Mouse (Mus musculus): ENCODE results near the gene Sox18.

Sox18 gene

DNA sequence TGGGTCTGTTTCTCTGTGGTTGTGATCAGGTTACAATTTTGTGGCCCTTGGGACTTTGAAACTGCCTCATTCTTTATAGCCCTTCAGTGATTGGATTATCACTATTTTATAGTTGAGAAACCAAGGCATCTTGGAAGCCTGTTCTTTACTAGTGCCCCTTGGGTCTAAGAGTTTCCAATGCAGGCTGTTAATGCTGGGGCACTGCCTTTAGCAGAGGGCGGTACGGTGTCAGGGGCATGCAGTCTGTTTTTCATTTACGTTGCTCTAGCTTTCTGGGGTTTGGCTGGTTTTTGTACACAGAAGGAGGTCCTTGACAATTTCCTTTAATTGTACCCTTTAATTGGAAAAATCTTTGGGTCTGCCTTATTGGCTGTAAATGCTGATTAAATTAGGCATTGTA is 25.8 kb downstream of the Sox18 start:
- DNase-seq = no peak

DNA sequence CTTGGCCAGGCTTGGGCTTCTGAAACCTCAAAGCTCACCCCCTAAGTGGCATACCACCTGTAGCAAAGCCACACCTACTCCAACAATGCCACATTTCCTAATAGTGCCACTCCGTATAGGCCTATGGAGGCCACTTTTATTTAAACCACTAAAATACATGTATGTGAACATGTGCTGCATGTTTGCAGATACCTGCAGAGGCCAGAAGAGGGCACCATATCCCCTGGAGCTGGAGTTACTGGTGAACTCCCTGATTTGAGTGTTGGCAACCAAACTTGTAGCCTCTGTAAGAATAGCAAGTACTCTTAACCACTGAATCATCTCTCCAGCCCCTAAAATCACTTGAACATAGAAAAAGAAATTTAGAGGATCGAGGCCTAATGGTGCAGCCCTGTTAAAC is 27.1 kb downstream of the Sox18 start:
- DNase-seq = peak; percentile 62 to 68

DNA sequence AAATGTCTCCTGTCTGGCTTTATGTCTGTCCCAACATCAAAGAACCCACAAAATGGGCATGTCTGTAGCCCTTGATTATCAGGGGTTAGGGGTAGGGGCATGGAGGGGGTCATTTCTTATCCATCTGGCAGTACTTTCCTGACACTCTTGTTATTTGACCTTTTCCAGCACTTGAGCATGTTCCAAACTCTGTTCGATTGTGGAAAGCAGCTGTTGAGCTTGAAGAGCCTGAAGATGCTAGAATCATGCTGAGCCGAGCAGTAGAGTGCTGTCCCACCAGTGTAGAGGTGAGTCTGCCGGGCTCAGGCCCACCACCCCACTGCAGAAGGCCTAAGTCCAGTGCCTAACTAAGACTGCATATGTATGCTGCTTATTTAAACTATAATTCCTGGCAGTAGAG is 35.6 kb downstream of the Sox18 start:
- DNase-seq = no peak

DNA sequence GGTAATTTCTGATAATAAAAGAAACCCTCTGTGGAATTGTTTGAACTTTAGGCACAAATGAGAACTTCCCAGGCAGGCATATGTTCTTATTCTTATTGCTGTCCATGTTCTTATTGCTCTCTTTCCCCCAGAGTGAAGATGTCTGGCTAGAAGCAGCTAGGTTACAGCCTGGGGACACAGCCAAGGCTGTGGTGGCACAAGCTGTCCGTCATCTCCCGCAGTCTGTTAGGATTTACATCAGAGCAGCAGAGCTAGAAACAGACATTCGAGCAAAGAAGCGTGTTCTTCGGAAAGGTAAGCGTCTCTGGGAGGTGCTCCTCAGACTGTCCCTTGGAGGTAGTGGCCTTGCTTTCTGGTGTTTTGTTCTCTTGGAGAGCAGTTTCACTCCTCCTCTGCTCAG is 38.8 kb downstream of the Sox18 start:
- DNase-seq = no peak

DNA sequence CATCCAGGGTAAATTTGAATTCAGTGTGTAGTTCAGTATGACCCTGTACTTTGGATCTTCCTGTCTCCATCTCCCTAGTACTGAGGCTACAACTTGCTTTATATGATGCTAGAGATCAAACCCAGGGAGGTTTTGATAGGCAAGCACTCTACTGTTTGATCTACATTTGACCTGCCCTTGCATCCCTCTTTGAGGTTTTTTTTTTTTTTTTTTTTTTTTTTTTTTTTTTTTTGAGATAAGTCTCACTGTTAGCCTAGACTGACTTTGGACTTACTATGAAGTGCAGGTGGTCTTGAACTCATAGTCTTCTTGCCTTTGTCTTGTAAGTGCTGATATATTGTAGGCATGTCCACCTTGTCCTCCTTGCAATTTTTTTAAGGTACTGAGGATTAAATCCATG is 43.0 kb downstream of the Sox18 start:
- DNase-seq = no peak

DNA sequence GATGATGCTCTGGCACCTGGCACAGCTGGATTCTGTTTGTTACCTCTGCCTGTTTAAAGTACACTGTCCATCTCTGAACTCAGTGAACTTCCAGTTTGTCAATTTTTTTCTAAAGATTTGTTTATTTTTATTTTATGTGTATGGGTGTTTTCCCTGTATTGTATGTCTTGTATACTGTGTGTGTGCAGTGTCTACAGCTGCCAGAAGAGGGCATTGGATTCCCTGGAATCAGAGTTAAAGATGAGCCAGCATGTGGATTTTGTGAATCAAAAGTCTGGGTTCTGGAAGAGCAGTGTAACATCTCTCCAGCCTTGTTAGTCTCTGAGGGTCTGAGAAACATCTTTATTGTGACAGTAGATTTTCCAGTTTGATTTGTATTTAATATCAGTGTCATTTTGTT is 48.0 kb downstream of the Sox18 start:
- DNase-seq = peak in 1 of 2 experiments; percentile 27

Measured in B cell, adult 2 months (primary cell).